Mouse (Mus musculus): ENCODE measurements around the gene Prss33. TPM values are rescaled to one million over a fixed set of nuclear protein-coding genes. Genes with fewer than 3 reads are reported as not detected.

Gene Prss33
- polyA plus RNA-seq, 1 experiment from 2014 or later, result 0.41 TPM

DNA sequence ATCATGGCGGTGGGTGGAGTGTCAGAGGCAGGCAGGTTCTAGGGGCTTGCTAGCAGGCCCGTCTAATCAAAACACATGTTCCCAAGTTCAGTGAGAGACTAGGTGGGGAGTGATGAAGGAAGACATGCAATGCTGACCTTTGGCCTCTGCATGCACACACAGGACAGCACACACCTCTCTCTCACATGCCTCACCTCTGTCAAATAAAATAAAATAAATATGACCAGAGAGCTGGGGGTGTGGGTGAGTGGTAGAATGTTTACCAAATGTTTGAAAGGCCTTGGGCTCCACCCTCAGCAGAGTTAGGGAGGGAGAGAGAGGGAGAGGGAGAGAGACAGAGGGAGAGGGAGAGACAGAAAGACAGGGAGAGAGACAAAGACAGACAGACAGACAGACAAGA is 22.1 kb upstream of the Prss33 start:
- H3K36me3 ChIP-seq (ENCODE audit: control insufficient read depth, insufficient read depth, low read length), result no peaks in the 10 kb centered on the region
- DNase-seq, result no peak
- no peak overlapping the region for H3K4me2 ChIP-seq (ENCODE audit: low read length)
- no peaks in the 10 kb centered on the region for H3K27me3 ChIP-seq (ENCODE audit: control insufficient read depth, insufficient read depth, low read length)
- no peak for ATAC-seq (ENCODE audit: low FRiP score, low TSS enrichment)
- no peak overlapping the region for H3K27ac ChIP-seq (replicated peaks; ENCODE audit: low read depth, low read length)
- H3K9me3 ChIP-seq (ENCODE audit: control insufficient read depth, low read length), result no peaks in the 10 kb centered on the region
- WGBS, result 88% methylated on average over 2 of the region's 2 CpGs
- H3K9ac ChIP-seq (replicated peaks; ENCODE audit: low read length), result no peak overlapping the region
- no peaks in the 10 kb centered on the region for H3K4me1 ChIP-seq (ENCODE audit: control insufficient read depth, insufficient read depth, low read length)
- H3K4me3 ChIP-seq (replicated peaks; ENCODE audit: low read depth, low read length), result no peak overlapping the region

DNA sequence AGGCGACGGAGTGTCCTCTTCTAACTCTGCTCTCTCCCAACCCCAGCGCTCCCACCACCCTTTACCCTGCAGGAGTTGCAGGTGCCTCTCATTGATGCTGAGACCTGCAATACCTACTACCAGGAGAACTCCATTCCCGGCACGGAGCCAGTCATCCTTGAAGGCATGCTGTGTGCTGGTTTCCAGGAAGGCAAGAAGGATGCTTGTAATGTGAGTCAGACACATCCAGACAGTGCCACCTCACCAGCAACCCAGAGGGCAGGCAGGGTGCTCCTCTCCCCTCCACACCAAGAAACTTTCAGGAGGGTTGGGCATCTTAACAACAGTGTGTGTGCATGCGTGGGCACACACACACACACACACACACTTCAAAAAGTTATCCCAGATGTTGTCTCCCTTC is 21.3 kb upstream of the Prss33 start:
- H3K4me1 ChIP-seq (ENCODE audit: control insufficient read depth, insufficient read depth, low read length), result no peaks in the 10 kb centered on the region
- WGBS, result 81% methylated on average over 6 of the region's 6 CpGs

DNA sequence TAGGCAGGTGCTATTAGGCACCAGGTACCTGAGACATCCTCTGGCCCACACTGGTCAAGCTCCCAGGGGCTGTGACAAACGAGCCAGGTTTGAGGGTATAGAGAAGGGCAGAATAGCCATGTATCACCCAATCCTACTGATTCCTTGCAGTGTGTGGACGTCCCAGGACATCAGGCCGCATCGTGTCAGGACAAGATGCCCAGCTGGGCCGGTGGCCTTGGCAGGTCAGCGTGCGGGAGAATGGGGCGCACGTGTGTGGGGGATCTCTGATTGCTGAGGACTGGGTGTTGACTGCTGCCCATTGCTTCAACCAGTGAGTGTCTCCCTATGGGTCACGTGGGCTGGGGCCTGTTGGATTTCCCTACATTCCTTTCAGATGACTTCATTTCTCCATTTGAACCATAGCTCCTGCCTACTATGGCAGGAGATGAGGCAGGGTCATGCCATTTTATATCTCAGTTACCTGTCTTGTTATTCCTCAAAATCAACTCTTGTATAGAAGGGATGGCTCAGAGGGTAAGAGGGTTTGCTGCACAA is 18.4 kb upstream of the Prss33 start:
- Histone ChIP-seq H3K4me2 (ENCODE audit: low read length) (no peak overlapping the region), H3K27me3 (ENCODE audit: control insufficient read depth, insufficient read depth, low read length) (no peaks in the 10 kb centered on the region), H3K4me1 (ENCODE audit: control insufficient read depth, insufficient read depth, low read length) (no peaks in the 10 kb centered on the region), H3K9me3 (ENCODE audit: control insufficient read depth, low read length) (no peaks in the 10 kb centered on the region), H3K9ac (replicated peaks; ENCODE audit: low read length) (no peak overlapping the region), H3K36me3 (ENCODE audit: control insufficient read depth, insufficient read depth, low read length) (no peaks in the 10 kb centered on the region), H3K4me3 (replicated peaks; ENCODE audit: low read depth, low read length) (no peak overlapping the region), H3K27ac (replicated peaks; ENCODE audit: low read depth, low read length) (no peak overlapping the region)
- 88% methylated on average over 10 of the region's 10 CpGs for WGBS
- ATAC-seq (ENCODE audit: low FRiP score, low TSS enrichment) (no peak), DNase-seq (no peak)

More for the DNA sequence above, 21.3 kb upstream of the Prss33 start:
- DNase-seq (no peak), ATAC-seq (ENCODE audit: low FRiP score, low TSS enrichment) (no peak)
- Histone ChIP-seq H3K4me2 (ENCODE audit: low read length) (no peak overlapping the region), H3K27me3 (ENCODE audit: control insufficient read depth, insufficient read depth, low read length) (no peaks in the 10 kb centered on the region), H3K9me3 (ENCODE audit: control insufficient read depth, low read length) (no peaks in the 10 kb centered on the region), H3K27ac (replicated peaks; ENCODE audit: low read depth, low read length) (no peak overlapping the region), H3K4me3 (replicated peaks; ENCODE audit: low read depth, low read length) (no peak overlapping the region), H3K36me3 (ENCODE audit: control insufficient read depth, insufficient read depth, low read length) (no peaks in the 10 kb centered on the region), H3K9ac (replicated peaks; ENCODE audit: low read length) (no peak overlapping the region)

DNA sequence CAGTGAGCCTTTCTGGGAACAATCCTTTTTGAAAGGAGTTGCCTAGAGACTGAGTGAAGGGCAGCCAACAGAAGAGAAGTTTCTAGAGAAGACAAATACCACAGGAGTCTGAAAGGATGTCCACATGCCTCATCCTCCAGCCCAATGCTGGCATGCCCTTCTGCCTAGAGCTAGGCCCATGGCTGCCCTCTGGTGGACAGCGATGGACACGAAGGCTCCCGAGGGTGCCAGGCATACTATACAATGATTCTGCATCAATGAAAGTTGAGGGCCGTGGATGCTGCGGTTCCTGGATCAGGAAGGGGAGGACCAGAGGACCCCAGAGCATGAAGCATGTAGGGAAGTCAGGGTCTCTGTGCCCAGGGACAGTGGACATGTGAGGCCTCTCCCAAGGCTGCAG is 17.4 kb upstream of the Prss33 start:
- no peak overlapping the region for H3K4me2 ChIP-seq (ENCODE audit: low read length)
- H3K4me3 ChIP-seq (replicated peaks; ENCODE audit: low read depth, low read length), result no peak overlapping the region
- no peaks in the 10 kb centered on the region for H3K4me1 ChIP-seq (ENCODE audit: control insufficient read depth, insufficient read depth, low read length)
- no peaks in the 10 kb centered on the region for H3K27me3 ChIP-seq (ENCODE audit: control insufficient read depth, insufficient read depth, low read length)
- ATAC-seq (ENCODE audit: low FRiP score, low TSS enrichment), result no peak
- no peaks in the 10 kb centered on the region for H3K36me3 ChIP-seq (ENCODE audit: control insufficient read depth, insufficient read depth, low read length)
- no peak overlapping the region for H3K27ac ChIP-seq (replicated peaks; ENCODE audit: low read depth, low read length)
- H3K9me3 ChIP-seq (ENCODE audit: control insufficient read depth, low read length), result no peaks in the 10 kb centered on the region
- DNase-seq, result peak; percentile 68
- WGBS, result 26% methylated on average over 5 of the region's 5 CpGs
- no peak overlapping the region for H3K9ac ChIP-seq (replicated peaks; ENCODE audit: low read length)

DNA sequence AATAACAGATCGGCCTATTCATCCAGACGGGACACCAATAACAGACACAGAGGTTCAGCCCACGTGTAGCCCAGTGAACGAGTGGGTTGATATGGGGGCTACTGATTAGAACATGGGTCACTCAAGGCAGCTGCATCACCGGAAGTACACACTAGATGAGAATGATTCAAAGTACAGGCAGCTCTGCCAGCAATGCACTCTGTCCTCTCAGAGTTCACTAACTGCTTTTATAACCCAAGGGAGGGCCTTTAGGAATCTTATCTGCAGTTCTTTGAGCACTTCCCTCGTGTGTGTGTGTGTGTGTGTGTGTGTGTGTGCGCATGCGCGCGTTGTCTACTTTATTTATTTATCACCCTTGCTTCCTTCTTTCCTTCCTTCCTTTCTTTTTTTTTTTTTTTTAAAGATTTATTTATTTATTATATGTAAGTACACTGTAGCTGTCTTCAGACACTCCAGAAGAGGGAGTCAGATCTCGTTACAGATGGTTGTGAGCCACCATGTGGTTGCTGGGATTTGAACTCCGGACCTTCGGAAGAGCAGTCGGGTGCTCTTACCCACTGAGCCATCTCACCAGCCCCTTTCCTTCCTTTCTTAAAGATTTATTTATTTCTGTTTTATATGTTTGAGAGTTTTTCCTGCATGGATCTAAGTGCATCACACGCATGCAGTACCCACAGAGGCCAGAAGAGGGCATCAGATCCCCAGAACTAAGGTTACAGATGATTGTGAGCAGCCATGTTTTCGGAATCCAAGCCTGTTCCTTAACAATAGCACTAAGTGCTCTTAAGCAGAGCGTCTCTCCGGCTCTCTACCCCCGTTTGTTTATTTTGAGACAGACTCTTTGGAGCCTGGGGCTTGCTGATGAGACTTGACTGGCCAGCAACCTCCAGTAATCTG is 15.2 kb upstream of the Prss33 start:
- 61% methylated on average over 18 of the region's 19 CpGs for WGBS

DNA sequence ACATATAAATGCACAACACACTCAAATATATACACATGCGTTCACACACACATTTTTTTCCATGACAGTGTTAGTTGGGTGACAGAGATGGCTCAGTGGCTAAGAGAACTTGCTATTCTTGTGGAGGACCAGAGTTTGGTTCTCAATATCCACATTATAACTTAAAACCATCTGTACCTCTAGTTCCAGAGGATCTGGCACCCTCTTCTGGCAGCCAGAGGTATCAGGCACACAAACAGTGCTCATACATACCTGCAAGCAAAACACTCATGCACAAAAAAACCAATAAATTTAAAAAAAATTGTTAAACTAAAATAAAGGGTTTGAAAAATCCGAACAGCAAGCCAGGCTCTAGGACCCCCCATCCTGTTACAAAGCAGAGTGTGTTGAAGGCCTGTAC is 14.2 kb upstream of the Prss33 start:
- WGBS, result 69% methylated on average over 2 of the region's 2 CpGs
- Histone ChIP-seq H3K9ac (replicated peaks; ENCODE audit: low read length) (no peak overlapping the region), H3K4me2 (ENCODE audit: low read length) (no peak overlapping the region), H3K27me3 (ENCODE audit: control insufficient read depth, insufficient read depth, low read length) (no peaks in the 10 kb centered on the region), H3K27ac (replicated peaks; ENCODE audit: low read depth, low read length) (no peak overlapping the region), H3K4me1 (ENCODE audit: control insufficient read depth, insufficient read depth, low read length) (no peaks in the 10 kb centered on the region), H3K36me3 (ENCODE audit: control insufficient read depth, insufficient read depth, low read length) (no peaks in the 10 kb centered on the region), H3K4me3 (replicated peaks; ENCODE audit: low read depth, low read length) (no peak overlapping the region), H3K9me3 (ENCODE audit: control insufficient read depth, low read length) (no peaks in the 10 kb centered on the region)
- ATAC-seq (ENCODE audit: low FRiP score, low TSS enrichment) (no peak), DNase-seq (no peak)

More for the DNA sequence above, 15.2 kb upstream of the Prss33 start:
- Histone ChIP-seq H3K4me3 (replicated peaks; ENCODE audit: low read depth, low read length) (no peak overlapping the region), H3K27ac (replicated peaks; ENCODE audit: low read depth, low read length) (no peak overlapping the region), H3K4me1 (ENCODE audit: control insufficient read depth, insufficient read depth, low read length) (no peaks in the 10 kb centered on the region), H3K9ac (replicated peaks; ENCODE audit: low read length) (no peak overlapping the region), H3K4me2 (ENCODE audit: low read length) (no peak overlapping the region), H3K27me3 (ENCODE audit: control insufficient read depth, insufficient read depth, low read length) (no peaks in the 10 kb centered on the region), H3K36me3 (ENCODE audit: control insufficient read depth, insufficient read depth, low read length) (no peaks in the 10 kb centered on the region), H3K9me3 (ENCODE audit: control insufficient read depth, low read length) (no peaks in the 10 kb centered on the region)
- DNase-seq, result peak; percentile 85
- no peak for ATAC-seq (ENCODE audit: low FRiP score, low TSS enrichment)

DNA sequence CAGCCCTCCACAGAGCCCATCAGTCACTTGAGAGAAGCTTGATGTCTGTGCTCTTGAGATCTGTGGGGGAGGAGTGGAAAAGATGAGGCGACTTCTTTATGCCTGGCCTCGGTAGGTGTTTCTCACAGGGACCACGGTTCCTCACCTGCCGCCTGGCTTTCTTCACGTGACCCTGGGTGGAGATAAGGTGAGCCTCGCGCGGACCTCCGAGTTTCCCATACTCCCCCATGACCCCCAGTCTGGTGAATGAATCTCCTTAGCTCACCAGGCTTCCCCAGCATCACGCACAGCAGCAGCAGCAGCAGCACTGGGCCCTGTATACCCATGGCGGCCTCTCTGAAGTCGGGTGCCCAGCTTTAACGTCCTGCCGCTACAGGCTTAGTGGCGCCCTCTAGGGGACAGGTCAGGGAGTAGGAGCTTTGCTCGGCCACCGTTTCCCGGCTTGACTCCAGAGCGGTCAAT is 8.0 kb upstream of the Prss33 start, which contains the start of the genes Prss32 and Prss41:
TSS of gene Prss32 (plus strand) at position 44 of the 462 bp plus-strand sequence.
TSS of gene Prss41 (minus strand) at position 361 of the 462 bp plus-strand sequence.
- peak within 1 kb of the TSS; percentile 33 for H3K4me2 ChIP-seq (ENCODE audit: low read length)
- 13% methylated on average over 19 of the region's 19 CpGs for WGBS
- no peak within 1 kb of the TSS for H3K4me3 ChIP-seq (replicated peaks; ENCODE audit: low read depth, low read length)
- H3K27me3 ChIP-seq (ENCODE audit: control insufficient read depth, insufficient read depth, low read length), result no peaks in the 10 kb centered on the region
- no peaks in the 10 kb centered on the region for H3K36me3 ChIP-seq (ENCODE audit: control insufficient read depth, insufficient read depth, low read length)
- ATAC-seq (ENCODE audit: low FRiP score, low TSS enrichment), result no peak
- no peak within 1 kb of the TSS for H3K9ac ChIP-seq (replicated peaks; ENCODE audit: low read length)
- H3K27ac ChIP-seq (replicated peaks; ENCODE audit: low read depth, low read length), result no peak within 1 kb of the TSS
- H3K9me3 ChIP-seq (ENCODE audit: control insufficient read depth, low read length), result no peaks in the 10 kb centered on the region
- H3K4me1 ChIP-seq (ENCODE audit: control insufficient read depth, insufficient read depth, low read length), result 0 out of 2 replicates have a peak, but pooled peaks cover 3% of the 10 kb centered on the region
- peak; percentile 49 for DNase-seq

DNA sequence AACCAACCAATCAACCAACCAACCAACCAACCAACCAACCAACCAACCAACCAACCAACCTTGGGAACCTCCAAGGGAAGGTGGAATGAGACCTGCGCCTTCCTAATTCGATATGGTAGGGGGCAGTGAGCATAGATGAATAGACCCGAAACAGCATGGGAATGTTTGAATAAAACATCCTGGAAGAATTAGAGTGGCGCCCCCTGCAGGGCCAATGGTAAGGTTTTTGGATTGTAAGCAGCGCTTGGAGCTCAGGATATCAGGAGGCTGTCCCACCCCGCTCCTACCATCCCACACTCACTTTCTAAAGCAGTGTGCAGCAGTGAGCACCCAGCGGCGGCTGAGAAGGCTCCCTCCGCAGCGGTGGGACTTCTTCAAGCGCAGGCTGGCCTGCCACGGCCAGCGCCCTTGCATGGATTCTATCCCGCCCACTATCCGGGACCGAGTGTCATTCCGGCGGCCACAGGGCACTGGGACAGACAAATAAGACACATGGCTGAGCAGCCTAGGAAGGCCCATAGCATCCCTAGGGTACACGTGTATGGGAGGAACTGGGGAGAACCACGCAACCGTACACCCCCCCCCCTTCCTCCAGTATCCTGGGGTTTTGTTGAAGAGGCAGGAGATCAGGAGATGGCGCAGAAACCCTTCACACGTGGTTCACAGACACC is 7.4 kb upstream of the Prss33 start:
- H3K27ac ChIP-seq (replicated peaks; ENCODE audit: low read depth, low read length), result no peak overlapping the region
- 0 out of 2 replicates have a peak, but pooled peaks cover 3% of the 10 kb centered on the region for H3K4me1 ChIP-seq (ENCODE audit: control insufficient read depth, insufficient read depth, low read length)
- WGBS, result 46% methylated on average over 23 of the region's 23 CpGs
- no peak overlapping the region for H3K4me3 ChIP-seq (replicated peaks; ENCODE audit: low read depth, low read length)
- no peaks in the 10 kb centered on the region for H3K9me3 ChIP-seq (ENCODE audit: control insufficient read depth, low read length)
- no peaks in the 10 kb centered on the region for H3K27me3 ChIP-seq (ENCODE audit: control insufficient read depth, insufficient read depth, low read length)
- peak overlapping the region; percentile 33 for H3K4me2 ChIP-seq (ENCODE audit: low read length)
- DNase-seq, result no peak
- no peaks in the 10 kb centered on the region for H3K36me3 ChIP-seq (ENCODE audit: control insufficient read depth, insufficient read depth, low read length)
- no peak overlapping the region for H3K9ac ChIP-seq (replicated peaks; ENCODE audit: low read length)
- ATAC-seq (ENCODE audit: low FRiP score, low TSS enrichment), result no peak

Data from midbrain, embryonic 14.5 days (tissue).